Mouse (Mus musculus): ENCODE data around the gene Chl1.

DNA sequence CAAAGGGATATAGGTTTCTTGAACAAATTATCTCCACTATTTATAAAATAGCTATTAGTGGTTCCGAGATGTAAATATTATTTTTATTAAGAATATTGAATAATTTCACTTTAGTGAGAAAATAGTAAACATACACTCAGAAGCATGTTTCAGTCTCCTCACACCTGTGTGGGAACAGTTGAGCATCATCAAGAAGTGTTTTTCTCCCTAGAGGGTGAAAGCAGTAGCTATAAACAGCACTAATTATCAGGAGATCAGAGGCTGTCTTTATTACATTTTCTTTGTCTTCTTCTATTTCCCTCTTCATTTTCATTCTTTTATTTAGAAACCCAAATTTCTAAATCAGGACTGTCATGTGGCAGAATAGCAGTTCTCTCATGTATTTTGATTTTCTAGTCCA lies 166.7 kb downstream of the Chl1 start:
- TF ChIP-seq CTCF (IDR thresholded peaks at IDR 0.05) (no peak), EP300 (IDR thresholded peaks at IDR 0.05) (no peak)

Data from lung, postnatal 0 days (tissue).